Mouse (Mus musculus) ES-E14 (cell line): ENCODE measurements around the gene Lrrc15. TPM values are rescaled to one million over a fixed set of nuclear protein-coding genes. Genes with fewer than 3 reads are reported as not detected.

Experiments
- DNase-seq: peaks from one replicate; pipeline ENCODE4 v3.0.0-alpha.2; 2013; ENCODE audit warnings: low read depth, low spot score
- H3K27ac ChIP-seq: 2 replicates; pipeline ENCODE4 v1.5.1; 2012; ENCODE audit warnings: low read depth, mild to moderate bottlenecking, low read length, moderate library complexity, mixed read lengths; ENCODE audit not compliant: poor library complexity, insufficient read depth, severe bottlenecking
- H3K36me3 ChIP-seq: 2 replicates; pipeline ENCODE4 v1.6.1; 2012; ENCODE audit warnings: mild to moderate bottlenecking, low read length, moderate library complexity, mixed read lengths; ENCODE audit not compliant: control insufficient read depth, poor library complexity, insufficient read depth, severe bottlenecking
- H3K4me1 ChIP-seq, 2 experiments: fragments of 150-350 bp in 1 of 2; sonication (generic) in 1 of 2; 2 replicates each; pipeline ENCODE4 v1.6.1; 2012; ENCODE audit warnings: low read length in 2 of 2, mild to moderate bottlenecking in 1 of 2, mixed read lengths in 1 of 2; ENCODE audit not compliant: control insufficient read depth in 2 of 2, insufficient read depth in 2 of 2, poor library complexity in 1 of 2
- H3K4me3 ChIP-seq, 2 experiments: fragments of 150-350 bp in 1 of 2; sonication (generic) in 1 of 2; 2 replicates each; pipeline ENCODE4 v1.5.1; 2012; ENCODE audit warnings: low read length in 2 of 2, low read depth in 1 of 2, mild to moderate bottlenecking in 1 of 2, mixed read lengths in 1 of 2; ENCODE audit not compliant: insufficient read depth in 1 of 2, poor library complexity in 1 of 2, severe bottlenecking in 1 of 2
- H3K9ac ChIP-seq: 2 replicates; pipeline ENCODE4 v1.6.1; 2012; ENCODE audit warnings: low read depth, mild to moderate bottlenecking, low read length, mixed read lengths; ENCODE audit not compliant: poor library complexity, insufficient read depth, severe bottlenecking
- H3K9me3 ChIP-seq: fragments of 150-350 bp; sonication (generic); 2 replicates; pipeline ENCODE4 v1.6.1; 2012; ENCODE audit warnings: low read depth, mild to moderate bottlenecking, low read length; ENCODE audit not compliant: control insufficient read depth, insufficient read depth
- CHD2 ChIP-seq: IDR thresholded peaks from 2 replicates; pipeline ENCODE4 v1.6.1; 2014; ENCODE audit warnings: mild to moderate bottlenecking, low read depth, low read length, inconsistent platforms
- HCFC1 ChIP-seq: IDR thresholded peaks from 2 replicates; pipeline ENCODE4 v1.6.1; 2012; ENCODE audit warnings: low read length, inconsistent platforms, borderline replicate concordance; ENCODE audit not compliant: insufficient read depth
- MAFK ChIP-seq: IDR thresholded peaks from 2 replicates; pipeline ENCODE4 v1.6.1; 2014; ENCODE audit warnings: mild to moderate bottlenecking, low read depth, low read length, inconsistent platforms; ENCODE audit not compliant: insufficient read depth
- ZC3H11A ChIP-seq: IDR thresholded peaks from 2 replicates; pipeline ENCODE4 v1.6.1; 2012; ENCODE audit warnings: low read depth, mild to moderate bottlenecking, inconsistent platforms, low read length, borderline replicate concordance
- ZNF384 ChIP-seq: IDR thresholded peaks from 2 replicates; pipeline ENCODE4 v1.6.1; 2012; ENCODE audit warnings: low read depth, low read length, inconsistent platforms
- in situ Hi-C, 2 experiments: fragments of 600-800 bp; cut with MboI; formaldehyde crosslinking; loops; one replicate each; pipeline ENCODE4 v1.15.1; 2025; ENCODE audit warnings: low sequenced_read_pairs in 2 of 2, inconsistent platforms in 1 of 2; ENCODE audit not compliant: unreplicated experiment in 2 of 2
- total RNA-seq: library from RNA; depleted of rRNA; stranded (reverse); fragments of 300-350 nt; gene quantifications from 2 replicates; pipeline ENCODE4 v1.2.3, GENCODE M21; 2012

Gene Lrrc15
- total RNA-seq, 1 experiment = 1.8 TPM

- peaks cover 0 to 2% of the 10 kb centered on the region in 2 experiments; a peak in 2 of 4 replicates for H3K4me1 ChIP-seq
- in situ Hi-C loops = no loop called here
- TF ChIP-seq CHD2 = no peak
- TF ChIP-seq HCFC1 = no peak
- TF ChIP-seq ZC3H11A = no peak
- TF ChIP-seq ZNF384 = no peak
- TF ChIP-seq MAFK = no peak
These were observed 23.0 kb upstream of the Lrrc15 start for GRCm38 (mm10) chr16:30306102-30306501.

GRCm38 (mm10) chr16:30304236-30304635, 21.2 kb upstream of the Lrrc15 start:
- in situ Hi-C loops = no loop called here
- no peak for DNase-seq

More at GRCm38 (mm10) chr16:30306102-30306501, 23.0 kb upstream of the Lrrc15 start:
- Histone ChIP-seq H3K9ac (no peak overlapping the region), H3K9me3 (no peaks in the 10 kb centered on the region), H3K27ac (no peak overlapping the region), H3K36me3 (no peaks in the 10 kb centered on the region), H3K4me3 (no peak overlapping the region)
- no peak for DNase-seq

GRCm38 (mm10) chr16:30303411-30303810, 20.4 kb upstream of the Lrrc15 start:
- no peaks in the 10 kb centered on the region for H3K4me1 ChIP-seq
- no peaks in the 10 kb centered on the region for H3K9me3 ChIP-seq
- H3K9ac ChIP-seq = no peak overlapping the region
- H3K27ac ChIP-seq = no peak overlapping the region
- TF ChIP-seq ZNF384 = no peak
- no peak for TF ChIP-seq MAFK
- no peak for TF ChIP-seq HCFC1
- no peak for TF ChIP-seq ZC3H11A
- TF ChIP-seq CHD2 = no peak
- no peak overlapping the region for H3K4me3 ChIP-seq
- H3K36me3 ChIP-seq = no peaks in the 10 kb centered on the region
- in situ Hi-C loops = no loop called here
- DNase-seq = no peak

More at GRCm38 (mm10) chr16:30304236-30304635, 21.2 kb upstream of the Lrrc15 start:
- Histone ChIP-seq H3K9ac (no peak overlapping the region), H3K9me3 (no peaks in the 10 kb centered on the region), H3K4me1 (no peaks in the 10 kb centered on the region), H3K27ac (no peak overlapping the region), H3K4me3 (no peak overlapping the region), H3K36me3 (no peaks in the 10 kb centered on the region)
- TF ChIP-seq ZC3H11A = no peak
- TF ChIP-seq HCFC1 = no peak
- no peak for TF ChIP-seq MAFK
- no peak for TF ChIP-seq CHD2
- TF ChIP-seq ZNF384 = no peak

- no peak for TF ChIP-seq HCFC1
- no peak for TF ChIP-seq ZC3H11A
- TF ChIP-seq CHD2 = no peak
- TF ChIP-seq ZNF384 = no peak
- TF ChIP-seq MAFK = no peak
These were observed 19.6 kb upstream of the Lrrc15 start for GRCm38 (mm10) chr16:30302686-30303085.

GRCm38 (mm10) chr16:30299711-30300277, 16.7 kb upstream of the Lrrc15 start:
- H3K4me1 ChIP-seq = no peaks in the 10 kb centered on the region
- no peak overlapping the region for H3K27ac ChIP-seq
- no peaks in the 10 kb centered on the region for H3K9me3 ChIP-seq
- no peak overlapping the region for H3K4me3 ChIP-seq
- no peak overlapping the region for H3K9ac ChIP-seq
- DNase-seq = no peak
- TF ChIP-seq ZNF384 (no peak), ZC3H11A (no peak), CHD2 (no peak), MAFK (no peak), HCFC1 (no peak)
- H3K36me3 ChIP-seq = no peaks in the 10 kb centered on the region
- in situ Hi-C loops = no loop called here

More at GRCm38 (mm10) chr16:30302686-30303085, 19.6 kb upstream of the Lrrc15 start:
- in situ Hi-C loops = no loop called here
- Histone ChIP-seq H3K36me3 (no peaks in the 10 kb centered on the region), H3K9ac (no peak overlapping the region; the same call in 1 of the 2 replicates), H3K9me3 (no peaks in the 10 kb centered on the region), H3K4me3 (no peak overlapping the region), H3K27ac (no peak overlapping the region), H3K4me1 (no peaks in the 10 kb centered on the region)
- no peak for DNase-seq
